Mouse (Mus musculus): ENCODE results near the gene Thbs1.

GRCm38 (mm10) chr2:118066065-118066770 is 45.5 kb upstream of the Thbs1 start:
- no peak for TF ChIP-seq GATA1 (IDR thresholded peaks at IDR 0.05; ENCODE audit: borderline replicate concordance, low read length)
- no peak for TF ChIP-seq CTCF (IDR thresholded peaks at IDR 0.05; ENCODE audit: low read depth, low read length)
- TF ChIP-seq GATA2 (IDR thresholded peaks at IDR 0.05; ENCODE audit: borderline replicate concordance, low read depth, low read length), result no peak
- no peak for TF ChIP-seq TAL1 (conservative IDR thresholded peaks at IDR 0.05; ENCODE audit: low read depth, low read length)
- TF ChIP-seq POLR2AphosphoS5 (IDR thresholded peaks at IDR 0.05; ENCODE audit: insufficient replicate concordance, low read depth, low read length), result no peak

Measured in G1E (cell line).